Mouse (Mus musculus): ENCODE measurements around the gene Nphs2.

Gene Nphs2

GRCm38 (mm10) chr1:156365740-156366139 is 55.2 kb downstream of the Nphs2 start, which contains the start of gene Gm2000:
Gm2000 (plus strand) TSS chr1:156366040.
- DNase-seq (ENCODE audit: low read depth): no peak

Measured in 416B (cell line).